Mouse (Mus musculus): ENCODE results near the gene Shank2. TPM values are rescaled to one million over a fixed set of nuclear protein-coding genes. Genes with fewer than 3 reads are reported as not detected.

Gene Shank2
- polyA plus RNA-seq, 1 experiment from 2014 or later, result 0.39 TPM

DNA sequence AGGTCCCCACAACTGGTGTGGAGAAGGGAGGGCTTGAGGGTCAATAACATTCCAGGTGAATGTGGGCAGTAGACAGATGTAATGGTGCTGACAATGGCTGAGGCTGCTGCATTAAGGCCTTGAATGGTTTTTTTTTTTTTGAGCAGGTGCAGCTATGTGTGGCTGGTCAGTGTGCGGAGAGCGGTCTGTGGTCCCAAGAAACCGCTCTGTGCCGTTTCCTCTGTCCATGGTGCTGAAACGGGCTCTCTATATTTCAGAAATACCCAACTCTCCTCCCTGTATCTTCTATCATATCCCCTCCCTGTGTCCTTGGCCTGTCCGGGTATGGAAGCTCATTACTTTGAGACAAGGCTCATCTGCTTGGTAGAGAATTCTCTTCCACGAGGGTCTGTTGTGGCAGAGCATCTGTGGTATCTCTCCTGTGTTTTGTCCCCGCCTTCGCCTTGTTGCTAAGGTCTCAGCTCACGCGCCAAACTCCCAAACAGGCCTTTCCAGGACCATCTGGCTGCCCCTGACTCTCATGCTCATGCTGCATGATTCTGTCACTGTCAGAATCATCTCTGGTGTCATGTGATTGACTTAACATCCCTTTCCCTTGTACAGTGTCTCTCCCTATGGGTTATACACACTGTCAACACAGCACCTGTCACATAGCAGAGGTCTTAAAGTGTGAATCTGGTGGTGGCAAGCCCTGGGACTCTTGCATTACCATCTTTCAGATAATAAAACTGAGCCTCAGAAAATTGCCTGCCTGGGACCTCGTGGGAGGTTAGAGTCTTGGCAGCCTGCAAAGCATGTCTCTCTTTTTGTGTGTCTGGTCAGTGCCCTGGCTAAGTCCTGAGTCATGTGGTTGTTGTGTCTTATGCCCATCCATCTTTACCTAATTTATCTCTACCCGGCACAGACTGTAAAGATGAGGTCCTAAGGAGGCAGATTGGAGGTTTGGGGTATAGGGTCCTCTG lies 292.8 kb downstream of the Shank2 start:
- no peaks in the 10 kb centered on the region for H3K27me3 ChIP-seq
- no peaks in the 10 kb centered on the region for H3K36me3 ChIP-seq
- no peak overlapping the region for H3K4me3 ChIP-seq
- H3K9me3 ChIP-seq, result no peaks in the 10 kb centered on the region
- H3K27ac ChIP-seq, result no peak overlapping the region
- no peak overlapping the region for H3K4me2 ChIP-seq (replicated peaks)
- 43% methylated on average over 13 of the region's 13 CpGs for WGBS
- H3K4me1 ChIP-seq, result no peaks in the 10 kb centered on the region
- ATAC-seq (ENCODE audit: low FRiP score, low read depth), result no peak
- H3K9ac ChIP-seq, result no peak overlapping the region

DNA sequence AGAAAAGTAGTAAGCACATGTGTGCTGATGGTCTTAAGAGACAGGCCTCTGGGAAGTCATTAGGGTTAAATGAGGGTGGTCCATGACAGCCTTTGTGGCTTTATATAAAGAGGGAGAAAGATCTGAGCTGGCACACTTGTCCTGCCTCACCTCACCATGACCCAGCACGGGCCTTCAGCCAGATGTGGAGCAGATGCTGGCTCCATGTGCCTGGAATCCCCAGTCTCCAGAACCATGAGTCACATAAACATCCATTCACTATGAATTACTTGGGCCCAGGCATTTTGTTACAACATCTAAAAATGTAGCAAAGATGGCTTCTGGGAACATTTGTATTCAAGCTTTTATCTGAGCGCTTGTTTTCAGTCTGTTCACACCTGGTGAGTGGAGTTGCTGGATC lies 297.6 kb downstream of the Shank2 start:
- H3K4me3 ChIP-seq, result no peak overlapping the region
- no peak overlapping the region for H3K27ac ChIP-seq
- no peaks in the 10 kb centered on the region for H3K4me1 ChIP-seq
- no peak overlapping the region for H3K4me2 ChIP-seq (replicated peaks)
- WGBS, result 71% methylated on average over 2 of the region's 2 CpGs
- H3K9ac ChIP-seq, result no peak overlapping the region
- no peaks in the 10 kb centered on the region for H3K36me3 ChIP-seq
- ATAC-seq (ENCODE audit: low FRiP score, low read depth), result no peak
- H3K27me3 ChIP-seq, result no peaks in the 10 kb centered on the region
- H3K9me3 ChIP-seq, result no peaks in the 10 kb centered on the region

DNA sequence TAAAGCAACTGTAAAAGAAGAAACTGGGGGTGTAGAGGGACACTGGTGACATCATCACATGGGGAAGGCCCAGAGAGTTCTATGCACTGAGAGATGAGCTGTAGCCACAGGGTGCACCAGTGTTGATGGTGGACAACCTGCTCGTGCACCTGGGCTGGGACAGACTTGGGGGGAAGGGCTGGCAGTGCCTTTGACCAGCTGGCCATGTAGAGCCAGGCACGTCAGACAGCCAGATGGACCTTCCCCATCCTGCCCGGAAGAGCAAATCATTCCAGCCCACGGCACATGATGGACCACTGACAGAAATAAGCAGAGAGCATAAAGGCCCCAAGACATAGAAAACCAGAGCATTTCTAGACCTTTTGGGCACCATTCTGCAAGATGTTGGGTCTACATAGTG lies 299.9 kb downstream of the Shank2 start:
- H3K4me3 ChIP-seq, result no peak overlapping the region
- H3K4me1 ChIP-seq, result no peaks in the 10 kb centered on the region
- no peaks in the 10 kb centered on the region for H3K36me3 ChIP-seq
- no peaks in the 10 kb centered on the region for H3K27me3 ChIP-seq
- no peak overlapping the region for H3K27ac ChIP-seq
- no peak overlapping the region for H3K4me2 ChIP-seq (replicated peaks)
- ATAC-seq (ENCODE audit: low FRiP score, low read depth), result no peak
- WGBS, result 81% methylated on average over 4 of the region's 4 CpGs
- H3K9me3 ChIP-seq, result no peaks in the 10 kb centered on the region
- H3K9ac ChIP-seq, result no peak overlapping the region

DNA sequence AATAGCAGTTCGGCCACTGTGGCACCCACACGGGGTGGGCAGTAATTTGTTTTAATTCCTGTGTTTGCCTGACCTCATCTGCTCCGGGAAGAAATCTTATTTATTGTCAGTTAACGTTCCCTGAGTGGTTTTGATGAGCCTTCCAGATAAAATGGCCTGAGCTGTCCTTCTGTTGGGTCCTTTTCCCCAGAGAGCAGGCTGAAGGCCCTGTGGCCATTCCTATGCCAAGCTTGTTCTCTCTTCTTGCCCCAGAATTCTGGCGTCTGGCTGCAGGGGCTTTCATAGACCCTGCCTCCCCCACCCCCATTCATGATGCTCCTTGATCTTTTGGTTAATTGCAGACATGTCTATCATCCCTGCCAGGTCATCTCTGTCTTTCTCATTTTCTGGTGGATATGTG lies 300.8 kb downstream of the Shank2 start:
- H3K27me3 ChIP-seq, result no peaks in the 10 kb centered on the region
- H3K36me3 ChIP-seq, result no peaks in the 10 kb centered on the region
- no peak overlapping the region for H3K4me2 ChIP-seq (replicated peaks)
- H3K27ac ChIP-seq, result no peak overlapping the region
- no peaks in the 10 kb centered on the region for H3K9me3 ChIP-seq
- no peak overlapping the region for H3K9ac ChIP-seq
- no peaks in the 10 kb centered on the region for H3K4me1 ChIP-seq
- no peak overlapping the region for H3K4me3 ChIP-seq
- 71% methylated on average over 5 of the region's 5 CpGs for whole genome bisulfite sequencing
- ATAC-seq (ENCODE audit: low FRiP score, low read depth), result no peak

DNA sequence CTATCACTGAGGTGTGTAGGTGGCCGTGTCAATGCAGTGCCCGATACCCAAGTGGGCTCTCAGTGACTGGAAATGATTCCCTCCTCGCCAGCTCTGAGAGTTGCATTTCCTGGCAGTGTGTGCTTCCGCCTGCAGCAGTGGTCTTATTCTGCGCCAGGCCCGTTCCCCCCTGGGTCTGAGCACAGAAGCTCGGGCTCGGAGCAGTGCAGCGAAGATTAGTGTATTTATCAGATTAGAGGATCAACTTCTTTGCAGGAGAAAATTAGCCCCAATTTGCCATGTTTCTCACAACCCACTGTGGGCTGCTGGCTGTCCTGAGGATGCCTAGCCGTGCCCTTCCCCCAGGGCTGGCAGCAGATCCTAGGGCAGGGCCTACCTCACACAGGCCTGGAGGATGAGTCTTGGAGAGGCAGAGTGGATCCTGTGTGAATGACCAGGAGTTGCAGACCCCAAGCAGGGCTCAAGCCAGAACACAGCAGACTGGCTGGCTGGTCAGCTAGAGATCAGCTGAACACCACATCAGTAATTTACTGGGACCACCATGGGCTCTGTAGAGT lies 306.2 kb downstream of the Shank2 start:
- ATAC-seq (ENCODE audit: low FRiP score, low read depth), result no peak
- H3K4me3 ChIP-seq, result no peak overlapping the region
- no peak overlapping the region for H3K4me2 ChIP-seq (replicated peaks)
- H3K27me3 ChIP-seq, result no peaks in the 10 kb centered on the region
- H3K36me3 ChIP-seq, result no peaks in the 10 kb centered on the region
- WGBS, result 81% methylated on average over 10 of the region's 10 CpGs
- H3K9ac ChIP-seq, result no peak overlapping the region
- H3K4me1 ChIP-seq, result no peaks in the 10 kb centered on the region
- no peaks in the 10 kb centered on the region for H3K9me3 ChIP-seq
- no peak overlapping the region for H3K27ac ChIP-seq

DNA sequence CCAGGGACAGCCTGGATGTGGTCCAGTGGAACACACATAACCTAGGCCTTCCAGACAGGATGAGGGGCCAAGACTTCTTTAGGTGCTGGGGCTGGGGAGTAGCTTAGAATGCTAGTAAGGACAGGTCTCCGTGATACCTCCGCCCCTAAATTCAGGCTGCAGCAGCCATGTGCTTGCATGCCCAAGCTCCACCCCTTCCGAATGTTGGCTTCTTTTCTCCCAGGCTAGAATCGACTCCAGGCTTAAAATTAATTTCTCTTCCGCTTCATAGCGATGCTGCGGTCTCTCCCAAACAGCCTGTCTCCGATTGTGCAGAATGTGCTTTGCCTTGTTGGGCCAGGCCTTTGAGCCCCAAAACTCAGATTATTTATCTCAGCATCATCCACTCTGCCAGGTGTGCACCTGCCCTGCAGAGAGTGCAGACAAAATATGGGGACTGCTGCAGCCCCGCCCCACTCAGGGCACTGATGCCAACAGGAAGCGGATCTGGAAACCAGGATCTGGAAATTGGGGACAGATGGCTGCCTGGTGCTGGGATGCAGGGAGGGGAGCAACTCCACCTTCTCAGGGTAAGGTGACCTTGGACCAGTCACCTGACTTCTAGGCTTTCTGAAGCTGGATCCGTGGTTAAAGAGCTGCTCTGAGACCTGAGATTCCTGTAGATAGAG lies 312.8 kb downstream of the Shank2 start:
- Histone ChIP-seq H3K4me2 (replicated peaks) (no peak overlapping the region), H3K36me3 (no peaks in the 10 kb centered on the region), H3K9me3 (no peaks in the 10 kb centered on the region), H3K27me3 (no peaks in the 10 kb centered on the region), H3K9ac (no peak overlapping the region), H3K4me1 (no peaks in the 10 kb centered on the region), H3K27ac (no peak overlapping the region), H3K4me3 (no peak overlapping the region)
- ATAC-seq (ENCODE audit: low FRiP score, low read depth), result no peak
- WGBS, result 83% methylated on average over 11 of the region's 11 CpGs

DNA sequence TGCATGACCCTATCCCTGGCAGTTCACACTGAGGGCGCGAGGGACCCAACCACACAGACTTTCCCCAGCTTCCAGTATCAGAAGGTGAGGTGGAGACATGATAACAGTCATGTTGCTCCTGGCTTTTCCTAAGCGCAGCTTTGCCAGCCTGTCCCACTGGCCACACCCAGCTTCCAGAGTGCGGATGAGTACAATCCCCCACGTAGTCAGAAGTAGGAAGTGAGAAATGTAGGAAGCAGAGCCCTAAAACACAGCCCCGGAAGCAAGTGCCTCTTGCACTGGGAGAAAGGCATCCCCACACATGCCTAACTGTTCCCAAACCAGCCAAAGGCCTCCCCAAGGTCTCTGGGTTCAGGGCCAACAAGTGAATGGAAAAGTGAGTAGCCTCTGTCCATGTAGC lies 314.5 kb downstream of the Shank2 start:
- H3K4me3 ChIP-seq, result no peak overlapping the region
- H3K9me3 ChIP-seq, result no peaks in the 10 kb centered on the region
- ATAC-seq (ENCODE audit: low FRiP score, low read depth), result no peak
- no peak overlapping the region for H3K27ac ChIP-seq
- no peaks in the 10 kb centered on the region for H3K36me3 ChIP-seq
- H3K4me2 ChIP-seq (replicated peaks), result no peak overlapping the region
- no peaks in the 10 kb centered on the region for H3K4me1 ChIP-seq
- WGBS, result 89% methylated on average over 6 of the region's 6 CpGs
- H3K9ac ChIP-seq, result no peak overlapping the region
- H3K27me3 ChIP-seq, result no peaks in the 10 kb centered on the region

DNA sequence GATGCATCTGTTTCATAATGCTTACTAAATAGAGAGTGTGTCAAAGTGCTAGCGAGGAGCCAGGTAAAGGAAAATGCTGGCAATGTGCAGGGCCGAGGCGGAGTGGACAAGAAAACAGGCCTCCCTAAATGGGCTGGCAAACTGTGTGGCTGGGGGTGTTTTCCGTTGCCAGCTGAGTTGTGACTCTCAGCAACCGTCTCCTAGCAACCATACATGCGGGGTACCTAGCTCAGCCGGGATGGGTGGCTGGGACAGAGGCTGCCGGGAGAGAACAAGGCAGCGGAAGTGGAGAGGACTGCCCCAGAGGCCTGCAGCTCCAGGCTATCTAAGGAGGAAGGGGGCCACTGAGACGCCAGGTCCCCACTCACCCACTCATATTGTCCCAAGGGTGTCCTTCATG lies 315.1 kb downstream of the Shank2 start:
- no peaks in the 10 kb centered on the region for H3K9me3 ChIP-seq
- H3K4me3 ChIP-seq, result no peak overlapping the region
- H3K27ac ChIP-seq, result no peak overlapping the region
- no peaks in the 10 kb centered on the region for H3K4me1 ChIP-seq
- H3K36me3 ChIP-seq, result no peaks in the 10 kb centered on the region
- no peak overlapping the region for H3K4me2 ChIP-seq (replicated peaks)
- ATAC-seq (ENCODE audit: low FRiP score, low read depth), result no peak
- no peak overlapping the region for H3K9ac ChIP-seq
- H3K27me3 ChIP-seq, result no peaks in the 10 kb centered on the region
- WGBS, result 38% methylated on average over 10 of the region's 10 CpGs

DNA sequence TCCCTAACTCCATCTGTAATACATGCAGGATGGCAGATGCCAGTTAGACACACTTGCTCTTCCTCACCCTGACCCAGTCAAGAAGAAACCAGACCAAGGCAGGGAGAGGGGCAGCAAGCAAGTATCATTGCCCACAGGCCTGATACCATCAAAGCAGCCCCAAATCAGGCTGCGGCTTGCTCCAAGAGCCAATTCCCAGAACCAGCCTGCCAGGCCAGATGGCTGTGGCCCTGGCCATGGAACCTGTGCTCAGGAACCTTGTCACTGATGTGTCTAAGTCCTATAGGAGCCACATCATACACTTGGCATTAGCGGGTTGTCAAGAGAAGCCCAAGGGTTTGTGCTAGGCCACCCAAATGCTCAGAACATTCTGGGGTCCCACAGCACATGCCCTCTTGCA lies 322.3 kb downstream of the Shank2 start:
- no peak overlapping the region for H3K4me2 ChIP-seq (replicated peaks)
- H3K36me3 ChIP-seq, result no peaks in the 10 kb centered on the region
- 92% methylated on average over 2 of the region's 2 CpGs for WGBS
- no peaks in the 10 kb centered on the region for H3K9me3 ChIP-seq
- no peak overlapping the region for H3K4me3 ChIP-seq
- H3K9ac ChIP-seq, result no peak overlapping the region
- H3K27me3 ChIP-seq, result no peaks in the 10 kb centered on the region
- H3K4me1 ChIP-seq, result no peaks in the 10 kb centered on the region
- no peak overlapping the region for H3K27ac ChIP-seq
- no peak for ATAC-seq (ENCODE audit: low FRiP score, low read depth)

DNA sequence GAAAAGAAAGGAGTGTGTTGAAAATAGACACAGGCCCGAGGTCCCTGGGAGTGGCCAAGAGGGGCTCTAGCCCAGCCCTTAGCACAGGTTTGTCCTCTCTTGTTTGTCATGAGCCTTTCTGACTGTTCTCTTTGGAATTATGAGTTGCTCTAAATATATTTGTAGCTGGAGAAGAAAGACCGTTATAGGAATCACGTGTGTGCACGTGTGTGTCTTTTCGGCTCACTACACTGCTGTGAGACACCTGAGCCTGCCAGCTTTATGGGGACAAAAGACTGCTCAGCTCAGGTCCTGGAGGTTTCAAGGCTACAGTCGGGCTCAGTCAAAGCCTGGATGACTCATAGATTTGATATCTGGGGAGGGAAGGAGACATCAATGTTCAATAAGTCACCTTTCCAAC lies 323.1 kb downstream of the Shank2 start:
- H3K9ac ChIP-seq, result no peak overlapping the region
- WGBS, result 88% methylated on average over 6 of the region's 6 CpGs
- H3K4me3 ChIP-seq, result no peak overlapping the region
- H3K4me2 ChIP-seq (replicated peaks), result no peak overlapping the region
- H3K4me1 ChIP-seq, result no peaks in the 10 kb centered on the region
- no peaks in the 10 kb centered on the region for H3K36me3 ChIP-seq
- no peaks in the 10 kb centered on the region for H3K27me3 ChIP-seq
- no peaks in the 10 kb centered on the region for H3K9me3 ChIP-seq
- no peak for ATAC-seq (ENCODE audit: low FRiP score, low read depth)
- no peak overlapping the region for H3K27ac ChIP-seq

DNA sequence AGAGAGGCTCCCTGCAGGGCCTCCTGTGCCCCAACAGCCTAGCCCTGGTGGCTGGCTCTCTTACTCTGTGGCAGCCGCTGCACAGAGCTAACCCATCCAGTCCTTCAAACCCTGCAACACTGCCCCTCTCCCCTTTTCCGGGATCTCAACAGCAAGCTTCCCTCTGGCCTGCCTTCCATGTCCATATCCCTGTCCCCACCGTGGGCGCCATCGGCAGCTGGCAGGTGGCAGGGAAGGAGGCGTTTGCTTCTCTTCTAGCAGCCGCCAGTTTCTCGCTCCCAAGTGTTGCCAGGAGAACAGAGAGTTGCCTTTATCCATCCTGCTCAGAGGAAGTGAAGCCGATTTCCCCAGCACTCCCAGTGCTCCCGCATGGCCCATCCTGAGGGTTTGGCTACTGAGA lies 323.9 kb downstream of the Shank2 start:
- Histone ChIP-seq H3K9ac (no peak overlapping the region), H3K27me3 (no peaks in the 10 kb centered on the region), H3K9me3 (no peaks in the 10 kb centered on the region), H3K4me2 (replicated peaks) (no peak overlapping the region), H3K4me1 (no peaks in the 10 kb centered on the region), H3K36me3 (no peaks in the 10 kb centered on the region), H3K4me3 (no peak overlapping the region), H3K27ac (no peak overlapping the region)
- no peak for ATAC-seq (ENCODE audit: low FRiP score, low read depth)
- WGBS, result 88% methylated on average over 10 of the region's 10 CpGs

DNA sequence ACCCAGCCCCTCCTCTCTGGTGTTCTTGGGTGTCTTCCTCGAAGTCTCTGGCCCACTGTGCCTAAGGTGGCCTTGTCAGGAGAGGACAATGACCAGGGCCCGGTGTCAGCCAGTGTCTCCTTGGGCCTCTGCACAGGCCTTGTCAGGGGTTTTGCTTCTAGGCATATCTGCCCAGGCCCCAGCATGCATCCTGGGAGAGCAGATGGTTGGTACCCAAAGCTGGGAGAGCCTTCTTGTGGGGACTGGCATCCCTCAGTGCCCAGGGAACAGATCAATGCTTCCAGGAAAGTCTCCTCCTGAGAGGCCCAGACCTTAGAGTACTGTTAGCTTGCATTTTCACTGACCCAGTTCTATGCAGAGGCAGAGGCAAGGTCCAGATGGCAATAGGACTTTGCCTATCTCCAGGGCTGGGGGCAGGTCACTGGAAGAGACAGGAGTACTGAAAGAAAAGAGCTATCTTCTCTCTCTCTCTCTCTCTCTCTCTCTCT lies 327.7 kb downstream of the Shank2 start:
- 78% methylated on average over 2 of the region's 2 CpGs for WGBS
- Histone ChIP-seq H3K27ac (no peak overlapping the region), H3K4me1 (no peaks in the 10 kb centered on the region), H3K9ac (no peak overlapping the region), H3K4me3 (no peak overlapping the region), H3K9me3 (no peaks in the 10 kb centered on the region), H3K4me2 (replicated peaks) (no peak overlapping the region), H3K36me3 (no peaks in the 10 kb centered on the region), H3K27me3 (no peaks in the 10 kb centered on the region)
- no peak for ATAC-seq (ENCODE audit: low FRiP score, low read depth)
